Mouse (Mus musculus): ENCODE measurements around the gene Vmn2r32. TPM values are rescaled to one million over a fixed set of nuclear protein-coding genes. Genes with fewer than 3 reads are reported as not detected.
"Not testable (repeated sequence)": the region's sequence is repeated elsewhere in the genome, so short reads cannot be mapped to it uniquely, and the experiment has no call there.

The Vmn2r32 gene
- polyA plus RNA-seq (2012; rRNA removed), result not detected in 2 replicates

DNA sequence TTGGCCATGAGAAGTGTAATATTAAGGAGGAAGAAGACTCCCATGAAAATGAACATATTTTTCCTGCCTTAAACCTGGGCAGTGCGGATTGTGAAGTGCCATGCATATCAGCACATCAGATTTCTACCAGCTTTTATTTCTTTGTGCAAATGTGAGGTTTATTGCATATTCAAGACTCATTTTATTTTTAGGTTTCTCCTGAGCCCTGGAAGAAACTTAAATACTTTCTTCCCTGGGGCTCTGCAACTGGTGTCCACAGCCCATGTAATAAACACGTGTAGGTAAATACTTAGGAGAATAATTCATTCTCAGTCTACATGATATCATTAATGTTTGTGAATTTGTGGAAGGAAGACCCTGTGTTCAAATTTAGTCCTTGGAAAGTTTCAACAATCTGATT, at the start of gene Vmn2r32:
Gene Vmn2r32 (minus strand): TSS at position 101 of the 400 bp plus-strand sequence.
- H3K4me3 ChIP-seq (ENCODE audit: control insufficient read depth, low read depth, low read length); H3K27ac ChIP-seq (ENCODE audit: control insufficient read depth, insufficient read depth, low read depth, low read length); H3K4me1 ChIP-seq (ENCODE audit: control insufficient read depth, insufficient read depth, low read length): not testable (repeated sequence)

More for the DNA sequence above, at the start of gene Vmn2r32:
- not testable (repeated sequence) for H3K27me3 ChIP-seq (ENCODE audit: control insufficient read depth, insufficient read depth, low read length); H3K36me3 ChIP-seq (ENCODE audit: control insufficient read depth, insufficient read depth, low read length)

Other genes with a start within 250 kb of the Vmn2r32 start
- 0.85 and 1.0 TPM in 2 replicates for gene Vmn2r29, start 232.7 kb downstream of the Vmn2r32 start, polyA plus RNA-seq (2012; rRNA removed)
- 1.8 TPM in 2 replicates for gene Gm45844, start 201.7 kb downstream of the Vmn2r32 start, polyA plus RNA-seq (2012; rRNA removed)
- gene Clcn4, start 179.2 kb downstream of the Vmn2r32 start, polyA plus RNA-seq (2012; rRNA removed), result 23.8 and 24.6 TPM in 2 replicates
- not detected in 2 replicates for gene Vmn2r30, start 142.4 kb downstream of the Vmn2r32 start, polyA plus RNA-seq (2012; rRNA removed)
- not detected in 2 replicates for gene Gm45783, start 105.4 kb downstream of the Vmn2r32 start, polyA plus RNA-seq (2012; rRNA removed)
- gene Vmn2r31, start 80.3 kb downstream of the Vmn2r32 start, polyA plus RNA-seq (2012; rRNA removed), result not detected in 2 replicates
- gene Vmn2r33, start 86.8 kb upstream of the Vmn2r32 start, polyA plus RNA-seq (2012; rRNA removed), result not detected in 2 replicates
- not detected in 2 replicates for gene Vmn2r34, start 209.5 kb upstream of the Vmn2r32 start, polyA plus RNA-seq (2012; rRNA removed)